Mouse (Mus musculus) CD4-positive, CD25-positive, alpha-beta regulatory T cell, adult 4 months (primary cell): ENCODE results near the gene Cd3d. TPM values are rescaled to one million over a fixed set of nuclear protein-coding genes. Genes with fewer than 3 reads are reported as not detected.
"Not testable (repeated sequence)": the region's sequence is repeated elsewhere in the genome, so short reads cannot be mapped to it uniquely, and the experiment has no call there.

Experiments used
- ATAC-seq: one replicate; pipeline ENCODE4 v1.8.0; 2017
- polyA plus RNA-seq, 2 experiments: library from polyadenylated mRNA; unstranded; fragments of 100-300 nt; shearing (Covaris generic); gene quantifications; one replicate each; pipeline ENCODE4 v1.2.1; 2017

The Cd3d gene
- polyA plus RNA-seq = 100 to 1,000 TPM; 544 to 973 TPM

DNA sequence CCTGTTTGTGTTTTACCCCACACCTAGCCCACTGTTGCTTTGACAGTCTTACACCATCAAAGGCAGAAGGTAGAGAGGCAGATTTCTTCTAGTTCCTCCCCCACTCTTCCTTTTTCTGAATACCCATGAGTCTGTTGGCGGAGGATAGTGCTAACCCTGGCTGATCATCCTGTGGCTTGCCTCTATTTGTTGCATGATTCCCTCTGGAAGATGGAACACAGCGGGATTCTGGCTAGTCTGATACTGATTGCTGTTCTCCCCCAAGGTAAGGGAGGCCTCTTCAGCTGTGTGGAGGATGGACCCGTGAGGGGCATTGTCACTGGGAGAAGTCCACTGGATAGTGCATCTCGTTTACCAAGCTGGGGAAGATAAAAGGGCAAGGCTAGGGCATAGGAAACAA lies at the start of gene Cd3d:
Cd3d (plus strand) TSS at position 111 of the 400 bp plus-strand sequence.
- peak; percentile 31 for ATAC-seq

DNA sequence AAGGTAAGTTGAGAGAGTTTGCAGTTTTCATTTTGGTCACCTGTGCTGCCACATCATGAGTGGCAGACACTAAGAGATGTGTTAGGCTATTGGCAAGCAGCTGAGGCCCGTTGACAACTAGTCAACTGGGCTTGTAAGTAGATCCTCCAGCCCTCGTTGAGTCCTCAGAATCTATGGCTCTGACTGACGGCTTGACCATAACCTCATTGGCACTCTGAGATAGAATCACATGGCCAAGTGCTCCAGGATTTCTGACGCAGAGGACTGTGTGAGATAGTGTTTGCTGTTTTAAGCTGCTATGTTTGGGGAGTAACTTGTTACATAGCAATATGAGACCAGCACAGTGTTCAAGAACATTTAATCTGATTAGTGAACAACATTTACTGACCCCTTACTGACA lies 39.8 kb upstream of the Cd3d start:
- no peak for ATAC-seq

DNA sequence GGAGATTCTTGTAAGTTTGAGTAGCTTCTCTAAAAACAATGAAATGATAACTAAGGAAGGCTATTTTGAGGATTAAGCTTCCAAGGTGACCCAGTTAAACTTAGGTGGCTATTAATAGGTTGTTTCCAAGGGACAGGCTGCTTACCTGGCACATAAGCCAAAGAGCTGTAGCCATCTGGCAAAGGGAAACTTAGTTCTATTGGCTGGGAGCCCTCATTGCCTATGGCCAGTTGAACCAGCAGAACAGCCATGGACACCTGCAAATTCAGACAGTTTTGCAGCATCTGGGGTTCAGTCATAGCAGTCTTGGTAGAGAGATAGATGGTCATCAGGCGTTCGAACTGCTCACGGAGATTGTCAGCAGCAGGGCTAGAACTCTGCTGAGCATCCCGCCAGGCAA lies 39.2 kb upstream of the Cd3d start:
- ATAC-seq = no peak

DNA sequence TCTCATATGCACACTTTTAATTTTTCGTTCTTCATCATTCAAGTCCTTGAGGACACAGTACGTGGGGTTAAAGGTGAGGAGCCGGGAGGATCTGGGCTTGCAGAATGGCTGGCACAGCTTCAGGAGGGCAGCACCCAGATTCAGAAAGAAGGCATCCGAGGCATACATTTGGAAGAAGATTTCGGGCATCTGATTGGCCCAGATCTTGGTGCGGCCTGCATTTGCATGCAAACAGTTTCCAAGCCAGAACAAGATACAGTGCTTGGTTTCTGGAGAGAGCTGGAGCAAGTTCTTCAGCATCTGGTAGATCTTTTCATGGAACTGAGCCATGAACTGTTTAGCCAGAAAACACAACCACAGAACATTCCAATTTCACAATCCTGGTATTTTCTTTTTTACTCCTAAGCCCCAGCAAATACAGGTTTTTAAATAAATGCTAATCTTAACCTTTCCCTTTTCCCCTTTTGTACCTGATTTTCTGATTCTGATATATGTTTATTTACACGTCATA lies 35.3 kb upstream of the Cd3d start:
- ATAC-seq = no peak

DNA sequence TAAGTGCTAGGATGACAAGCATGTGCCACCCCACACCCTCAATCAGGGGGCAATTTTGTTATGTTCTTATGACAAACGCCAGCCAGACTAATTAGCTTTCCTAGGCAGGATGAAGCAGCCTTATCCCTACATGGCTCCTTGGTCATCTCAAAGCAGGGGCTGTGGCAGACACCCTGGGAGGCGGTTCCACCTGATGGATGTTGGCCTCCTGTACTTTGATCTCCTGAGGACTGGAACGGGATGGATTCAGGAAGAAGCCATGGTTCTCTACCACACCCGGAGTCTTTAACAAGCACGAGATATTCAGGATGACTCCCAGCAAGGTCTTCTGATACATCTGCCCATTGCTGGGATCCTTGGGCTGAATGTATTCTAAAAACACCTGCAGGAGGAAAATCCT lies 33.8 kb upstream of the Cd3d start:
- no peak for ATAC-seq

DNA sequence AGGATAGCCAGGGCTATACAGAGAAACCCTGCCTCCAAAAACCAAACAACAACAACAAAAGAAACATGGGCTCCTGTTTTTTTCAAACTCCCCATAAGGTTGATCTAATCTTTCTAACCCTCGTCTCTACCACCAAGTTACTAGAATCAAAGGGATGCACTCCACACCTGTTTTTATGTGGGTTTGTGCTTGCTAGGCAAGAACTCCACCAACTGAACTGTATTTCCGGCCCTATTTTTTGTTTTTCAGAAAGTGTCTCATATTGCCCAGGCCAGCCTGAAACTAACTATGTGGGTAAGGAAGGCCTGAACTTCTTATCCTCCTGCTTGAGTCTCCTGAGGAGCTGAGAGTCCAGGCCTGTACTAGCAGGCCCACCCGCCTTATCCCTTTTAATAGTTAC lies 27.2 kb upstream of the Cd3d start:
- ATAC-seq = peak; percentile 89

DNA sequence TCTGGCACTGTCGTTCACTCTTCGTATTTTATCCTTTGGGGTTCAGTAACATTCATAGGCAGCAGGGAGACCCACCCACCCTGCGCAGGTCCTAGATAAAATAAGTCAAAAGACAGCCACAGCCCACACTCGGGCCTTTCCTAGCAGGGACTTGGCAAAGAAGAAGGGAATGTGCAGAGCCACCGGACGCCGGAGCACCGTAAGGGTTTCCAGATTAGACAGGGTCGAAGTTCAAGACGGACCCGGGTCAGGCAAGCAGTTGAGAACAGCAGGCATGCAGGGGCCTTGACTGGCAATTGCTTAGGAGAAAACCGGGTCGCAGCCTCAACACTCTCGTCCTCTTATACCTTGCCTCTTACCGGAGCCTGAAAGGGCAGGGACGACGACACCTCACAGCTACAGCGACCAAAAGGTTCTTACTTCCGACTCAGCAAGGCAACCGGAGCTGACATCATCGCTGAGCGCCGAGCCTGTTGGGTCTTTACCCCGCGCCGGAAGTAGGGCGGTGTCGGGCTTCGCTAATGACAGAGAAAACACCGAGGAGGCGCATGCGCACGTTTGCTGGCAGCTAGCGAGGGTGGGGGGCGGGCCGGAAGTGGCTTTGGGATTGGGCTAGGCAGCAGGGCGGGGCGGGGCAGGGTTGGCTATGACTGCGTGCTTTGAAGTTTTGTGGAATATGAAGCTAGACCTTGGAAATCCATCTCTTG lies 16.3 kb upstream of the Cd3d start, which contains the start of gene Ube4a:
Ube4a (minus strand) TSS at position 475 of the 707 bp plus-strand sequence.
- ATAC-seq = peak; percentile 87

DNA sequence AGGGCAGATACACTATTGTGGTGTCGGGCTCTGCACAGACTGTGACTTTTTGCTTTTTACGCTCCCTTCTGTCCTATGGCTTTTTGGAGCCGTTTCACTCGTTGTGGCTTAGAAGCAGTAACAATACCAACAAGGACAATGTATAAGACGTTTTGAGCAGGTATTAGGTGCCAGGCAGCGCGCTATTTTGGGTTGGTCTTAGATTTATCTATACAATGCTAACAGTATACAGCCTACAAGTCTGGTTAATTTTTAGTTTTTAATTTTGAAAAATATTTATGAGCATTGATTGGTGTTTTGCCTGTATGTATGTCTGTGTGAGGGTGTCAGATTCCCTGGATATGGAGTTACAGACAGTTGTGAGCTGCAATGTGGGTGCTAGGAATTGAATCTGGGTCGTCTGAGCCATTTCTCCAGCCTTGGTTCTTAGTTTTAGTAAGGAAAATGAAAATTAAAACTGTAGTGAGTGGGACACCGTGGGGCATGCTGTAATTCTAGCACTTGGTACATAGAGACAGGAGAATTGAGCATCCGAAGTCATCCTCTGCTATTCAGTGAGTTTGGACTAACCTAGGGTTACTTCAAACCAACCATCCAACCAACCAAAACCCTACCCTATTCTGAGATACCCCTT lies 15.6 kb upstream of the Cd3d start:
- no peak for ATAC-seq

DNA sequence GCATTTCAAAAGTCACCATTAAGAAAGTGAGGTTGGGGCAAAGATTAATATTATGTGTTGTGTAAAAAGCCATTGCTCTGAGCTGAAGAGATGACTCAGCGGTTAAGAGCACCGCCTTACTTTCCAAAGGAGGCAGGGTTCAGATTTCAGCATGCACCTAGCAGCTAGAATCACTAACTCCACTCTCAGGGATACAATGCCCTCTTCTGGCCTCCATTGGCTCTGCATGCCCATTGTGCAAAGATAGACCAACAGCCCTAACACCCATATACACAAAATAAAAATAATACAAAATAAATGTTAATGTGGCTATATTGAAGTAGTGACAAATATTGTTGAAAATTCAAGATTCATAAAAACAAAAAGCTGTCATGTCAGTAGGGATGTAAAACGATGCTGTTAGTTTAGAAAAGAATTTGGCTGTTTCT lies 14.8 kb upstream of the Cd3d start:
- peak; percentile 63 for ATAC-seq

DNA sequence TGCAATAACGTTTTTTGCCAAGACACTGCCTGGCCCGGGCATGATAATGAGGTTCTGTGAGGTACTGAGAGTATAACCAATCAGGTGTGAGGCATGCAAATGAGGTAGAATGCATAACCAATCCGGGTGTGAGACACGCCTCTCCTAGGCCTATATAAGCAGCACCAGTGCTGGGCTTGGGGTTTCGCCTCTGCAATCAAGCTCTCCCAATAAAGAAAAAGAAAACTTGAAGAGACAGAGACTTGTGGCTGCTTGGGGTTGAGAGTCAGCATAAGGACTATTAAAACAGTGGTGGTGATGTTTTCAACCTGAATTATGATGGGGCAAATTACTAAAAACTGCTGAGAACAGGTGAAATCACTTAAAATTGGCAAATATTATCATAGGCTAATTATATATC lies 13.8 kb upstream of the Cd3d start:
- not testable (repeated sequence) for ATAC-seq

DNA sequence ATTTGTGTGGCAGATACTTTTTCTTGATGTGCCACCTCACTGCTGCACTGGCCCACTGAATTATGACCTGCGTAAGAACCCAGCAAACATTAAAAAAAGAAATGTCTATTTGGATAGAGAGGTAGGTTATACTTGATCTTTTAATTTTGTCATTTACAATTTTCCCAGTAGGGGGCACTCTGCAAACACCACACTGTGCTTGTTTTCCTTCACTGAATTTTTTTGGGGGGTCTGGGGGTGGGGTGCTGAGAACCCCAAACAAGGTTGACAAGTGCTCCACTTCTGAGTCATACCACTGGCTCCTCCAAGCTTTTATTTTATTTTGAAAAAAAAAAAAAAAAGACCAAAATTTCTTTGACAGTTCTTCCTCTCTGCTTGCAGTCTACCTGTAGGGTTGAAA lies 12.1 kb upstream of the Cd3d start:
- no peak for ATAC-seq

DNA sequence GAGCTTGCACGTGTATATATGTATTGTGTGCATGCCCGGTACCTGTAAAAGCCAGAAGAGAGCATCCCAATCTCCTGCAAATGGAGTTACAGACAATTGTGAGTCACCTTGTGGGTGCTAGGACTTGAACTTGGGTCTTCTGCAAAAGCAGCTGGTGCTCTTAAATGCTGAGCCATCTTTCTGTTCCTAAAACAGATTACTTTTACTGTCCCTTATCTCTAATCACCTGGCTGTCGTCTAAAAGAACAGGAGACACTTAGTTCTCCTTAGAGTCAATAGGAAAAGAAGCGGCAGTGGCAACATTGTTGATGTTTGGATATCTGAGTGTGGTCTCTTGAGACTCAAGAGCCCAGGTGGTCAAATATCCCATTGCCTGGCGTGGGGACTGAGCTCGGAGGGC lies 3.8 kb upstream of the Cd3d start:
- no peak for ATAC-seq

DNA sequence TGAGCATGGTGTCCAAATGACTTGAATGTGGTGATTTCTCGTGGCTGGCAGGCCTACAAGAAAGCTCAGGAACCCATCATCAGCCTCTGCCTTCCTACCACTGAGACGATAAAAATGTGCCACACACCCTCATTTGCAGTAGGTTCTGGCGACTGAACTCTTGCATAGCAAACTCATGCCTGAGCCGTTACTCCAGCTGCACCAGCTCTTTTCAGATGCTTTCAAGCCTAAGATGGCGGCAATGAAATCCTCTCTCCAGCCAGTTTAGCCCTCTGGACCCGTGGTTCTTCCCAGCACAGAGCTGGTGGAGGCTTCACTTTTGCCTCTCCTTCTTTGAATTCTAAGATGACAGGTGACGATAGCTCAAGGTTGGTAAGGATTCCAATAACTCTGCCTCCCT lies 1.8 kb upstream of the Cd3d start:
- no peak for ATAC-seq

DNA sequence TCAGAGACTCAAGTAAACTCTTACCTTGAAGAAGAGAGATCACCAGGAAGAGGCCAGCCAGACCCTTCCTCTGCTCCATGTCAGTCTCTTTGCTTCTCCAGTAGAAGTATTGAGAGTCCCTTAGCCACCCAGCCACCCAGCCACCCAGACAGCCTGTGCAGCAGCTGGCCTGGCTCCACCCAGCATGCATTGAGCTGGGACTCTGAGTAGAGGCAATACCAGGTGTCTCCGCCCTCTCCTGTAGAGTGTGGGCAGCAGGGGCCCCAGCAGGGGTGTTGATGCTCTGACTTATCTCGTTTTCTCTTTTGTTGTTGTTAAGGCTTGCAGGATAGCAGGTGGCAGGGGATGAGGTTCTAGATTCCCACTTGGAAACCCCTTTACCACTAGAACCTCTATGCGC lies 1.3 kb upstream of the Cd3d start, which contains the start of gene Cd3g:
Cd3g (minus strand) TSS at position 190 of the 400 bp plus-strand sequence.
- peak; percentile 89 for ATAC-seq

DNA sequence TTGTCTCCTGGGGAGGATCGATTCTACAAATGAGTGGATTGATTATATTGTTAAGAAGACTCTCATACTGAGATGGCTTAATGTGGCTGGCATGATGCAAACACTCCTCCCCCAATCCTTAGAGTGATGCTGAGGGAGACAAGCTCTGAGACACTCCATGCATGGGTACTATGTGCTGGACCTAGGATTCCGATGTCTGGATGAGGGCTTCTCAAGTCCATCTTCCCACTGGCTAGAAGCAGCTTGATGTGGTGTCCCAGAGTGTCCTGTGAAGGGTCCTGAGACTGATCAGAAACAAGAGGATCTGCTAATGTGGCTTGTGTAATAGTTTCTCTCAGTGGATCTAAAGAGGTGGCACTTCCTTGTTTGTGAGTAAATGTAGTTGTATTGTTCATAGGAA lies 482 bp upstream of the Cd3d start:
- ATAC-seq = no peak

DNA sequence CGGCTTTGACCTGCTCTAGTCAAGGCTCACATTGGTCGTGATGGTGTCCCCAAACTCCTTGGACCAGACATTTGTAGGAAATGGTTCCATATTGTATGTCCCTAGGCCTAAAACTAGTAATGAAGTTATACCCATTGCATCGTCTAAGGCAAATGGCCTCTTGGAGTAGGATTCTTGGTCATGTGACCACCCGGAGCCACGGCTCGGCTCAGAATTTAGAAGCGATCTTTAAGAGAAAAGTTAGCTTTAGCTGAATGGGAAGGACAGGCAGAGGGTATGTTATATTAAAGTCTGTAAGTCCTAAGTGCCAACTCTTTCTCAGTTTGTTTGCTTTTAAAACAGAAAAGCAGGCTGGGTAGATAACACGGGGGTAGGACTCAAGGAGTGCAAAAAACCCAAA lies 495 bp downstream of the Cd3d start:
- ATAC-seq = no peak

DNA sequence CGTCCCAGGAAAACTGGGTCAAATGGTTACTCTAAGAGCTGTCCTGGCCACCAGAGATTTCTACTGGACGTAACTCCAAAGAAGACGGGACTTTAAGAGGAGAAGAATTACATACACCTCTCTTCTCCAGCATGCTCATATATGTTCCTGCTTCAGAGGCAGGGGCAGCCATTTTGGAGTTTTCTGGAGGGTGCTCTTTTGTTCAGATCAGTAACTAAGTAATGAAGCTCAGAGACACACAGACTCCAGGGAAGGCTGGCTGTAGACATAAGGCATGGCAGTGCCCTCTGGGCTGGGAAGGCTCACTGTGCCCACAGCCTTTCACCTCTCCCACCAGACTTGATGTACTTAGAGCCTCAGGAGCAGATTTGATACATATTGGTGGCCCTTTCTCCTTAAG lies 945 bp downstream of the Cd3d start:
- no peak for ATAC-seq

DNA sequence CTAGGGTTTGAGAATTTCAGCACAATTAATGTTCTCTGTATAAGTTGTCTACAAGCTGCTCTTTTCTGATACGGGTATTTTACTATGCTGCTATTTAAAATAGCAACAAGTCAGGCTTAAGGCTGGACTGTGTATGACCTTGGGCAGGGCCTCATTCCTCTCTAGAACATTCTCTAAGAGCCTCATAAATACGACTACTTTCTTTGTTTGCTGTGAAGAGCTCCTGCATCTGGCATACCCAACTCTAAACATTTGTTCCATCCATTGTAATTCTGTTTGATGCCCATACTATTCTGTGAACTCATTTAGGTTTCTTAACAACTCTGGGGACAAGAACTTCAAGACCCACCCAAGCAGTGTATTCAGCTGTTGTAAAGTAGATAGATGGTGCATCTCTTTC lies 1.4 kb downstream of the Cd3d start:
- ATAC-seq = no peak

DNA sequence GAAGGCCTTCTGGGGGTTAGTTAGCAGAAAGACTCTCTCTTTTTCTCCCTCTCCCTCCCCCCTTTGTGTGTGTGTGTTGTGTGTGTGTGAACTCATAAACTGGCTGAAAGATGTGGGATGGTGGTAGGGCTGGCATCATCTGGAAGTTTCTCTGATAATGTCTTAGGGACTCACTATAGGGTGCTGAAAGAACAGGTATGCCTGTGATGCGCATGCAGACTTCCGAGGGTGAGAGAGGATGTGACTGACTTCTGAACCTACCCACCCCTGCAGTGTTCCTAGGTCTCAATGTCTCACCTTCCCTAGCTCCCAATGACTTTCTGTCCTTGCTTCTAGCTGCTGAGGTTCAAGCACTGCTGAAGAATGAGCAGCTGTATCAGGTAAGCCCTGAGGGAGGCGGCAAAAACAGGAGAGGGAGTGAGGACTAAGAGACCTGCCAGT lies 4.2 kb downstream of the Cd3d start:
- ATAC-seq = peak; percentile 17

DNA sequence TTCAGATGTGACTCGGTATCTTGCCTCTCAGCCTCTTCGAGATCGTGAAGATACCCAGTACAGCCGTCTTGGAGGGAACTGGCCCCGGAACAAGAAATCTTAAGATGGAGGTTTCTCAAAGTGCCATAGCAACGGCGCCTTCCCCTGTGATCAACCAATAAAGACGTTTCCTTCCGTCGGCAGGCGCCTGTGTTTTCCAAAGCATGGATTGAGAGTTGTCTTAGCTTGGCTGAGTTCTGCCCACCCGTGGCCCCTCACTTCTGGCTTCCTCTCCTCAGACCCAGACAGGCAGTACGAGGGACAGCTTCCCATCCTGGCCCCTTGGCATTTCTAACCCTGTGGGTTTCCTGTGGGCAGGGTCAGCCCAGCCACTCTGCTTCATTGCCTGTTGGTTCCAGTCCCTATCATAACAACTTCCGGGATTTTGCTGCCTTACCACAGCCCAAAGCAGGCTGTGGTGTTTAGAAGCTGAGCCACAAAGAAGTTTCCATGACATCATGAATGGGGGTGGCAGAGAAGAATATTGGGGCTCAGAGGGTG lies 4.7 kb downstream of the Cd3d start:
- ATAC-seq = peak; percentile 83

DNA sequence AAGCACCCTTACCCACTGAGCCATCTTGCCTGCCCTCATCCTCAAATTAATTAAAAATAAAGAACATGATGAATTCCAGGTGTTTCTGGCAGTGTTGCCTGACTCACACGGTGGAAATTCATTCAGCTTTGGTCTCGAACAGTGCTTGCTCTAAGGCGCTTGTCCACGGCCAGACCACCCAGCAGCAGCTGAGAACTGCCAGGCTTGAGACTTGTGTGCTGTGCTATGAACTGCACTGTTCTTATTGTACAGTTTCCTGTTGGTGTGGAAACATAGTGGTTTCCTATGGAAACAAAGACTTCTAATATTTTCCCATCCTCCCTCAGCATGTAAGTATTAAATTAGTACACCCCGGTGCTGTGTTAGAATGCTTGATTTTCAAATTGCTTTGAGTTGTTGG lies 5.4 kb downstream of the Cd3d start:
- peak; percentile 48 for ATAC-seq

DNA sequence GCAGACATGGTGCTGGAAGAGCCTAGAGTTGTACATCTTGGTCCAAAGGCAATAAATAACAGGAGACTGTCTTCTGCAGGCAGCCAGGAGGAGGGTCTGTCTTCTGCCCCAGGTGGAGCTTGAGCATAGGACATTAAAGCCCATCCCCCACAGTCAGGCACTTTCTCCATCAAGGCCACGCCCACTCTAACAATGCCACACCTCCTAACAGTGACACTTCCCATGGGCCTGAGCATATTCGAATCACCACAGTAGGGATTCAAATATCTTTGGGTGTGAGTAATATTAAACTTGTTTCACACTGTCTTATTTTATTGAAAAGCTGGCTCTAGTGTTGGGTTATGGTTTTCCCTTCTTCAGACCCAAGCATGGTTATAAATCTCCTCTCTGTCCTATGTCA lies 10.2 kb downstream of the Cd3d start:
- ATAC-seq = no peak

DNA sequence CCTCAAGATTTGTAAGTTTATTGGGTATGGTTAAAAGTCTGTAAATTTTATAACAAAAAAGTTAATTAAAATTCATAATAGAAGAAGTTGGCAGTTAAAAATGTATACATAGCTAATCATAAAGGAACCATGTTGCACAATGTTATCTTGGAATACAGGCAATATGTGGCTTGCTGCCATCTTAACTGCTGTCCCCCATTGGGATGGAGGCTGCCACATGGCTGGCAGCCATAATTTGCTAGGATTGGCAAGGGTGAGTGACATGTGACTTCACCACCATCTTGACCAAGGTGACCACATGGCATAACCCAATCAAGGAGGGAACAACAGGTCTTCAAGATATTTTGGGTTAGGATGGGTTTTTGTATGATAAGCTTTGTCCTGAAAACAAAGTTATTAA lies 10.7 kb downstream of the Cd3d start:
- no peak for ATAC-seq

DNA sequence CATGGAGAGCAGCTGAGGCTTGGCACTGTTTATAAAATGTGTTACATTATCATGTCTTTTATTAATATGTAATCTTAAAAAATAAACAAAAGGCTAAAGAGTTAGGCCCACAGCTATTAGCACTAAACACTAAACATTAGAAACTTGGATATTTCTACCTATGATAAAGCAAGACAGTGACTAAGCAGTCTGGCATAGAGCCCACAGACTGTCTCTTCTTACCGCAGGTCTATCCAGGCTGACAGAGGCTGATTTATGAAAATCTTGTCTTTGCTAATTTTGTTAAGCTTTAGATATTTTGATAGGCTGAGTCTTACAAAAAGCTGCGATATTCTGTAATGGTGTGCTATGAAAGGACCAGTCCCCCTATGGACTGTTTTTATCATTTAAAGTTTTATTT lies 11.7 kb downstream of the Cd3d start:
- no peak for ATAC-seq
